Mouse (Mus musculus) olfactory bulb, adult 2 months (tissue): ENCODE data around the gene Mecom. TPM values are rescaled to one million over a fixed set of nuclear protein-coding genes. Genes with fewer than 3 reads are reported as not detected.

Source experiments
- H3K27ac ChIP-seq: fragments of 200-500 bp; 2 replicates; pipeline ENCODE4 v1.5.1; 2012; ENCODE audit warnings: low read depth, low read length; ENCODE audit not compliant: insufficient read depth
- H3K4me1 ChIP-seq: fragments of 200-500 bp; 2 replicates; pipeline ENCODE4 v1.6.1; 2012; ENCODE audit warnings: low read length; ENCODE audit not compliant: control insufficient read depth, insufficient read depth
- H3K4me3 ChIP-seq: fragments of 200-500 bp; 2 replicates; pipeline ENCODE4 v1.5.1; 2012; ENCODE audit warnings: mild to moderate bottlenecking, low read depth, low read length, moderate library complexity; ENCODE audit not compliant: insufficient read depth
- CTCF ChIP-seq: fragments of 200-500 bp; IDR thresholded peaks from 2 replicates; pipeline ENCODE4 v1.5.1; 2012; ENCODE audit warnings: low read depth, mild to moderate bottlenecking, low read length, moderate library complexity; ENCODE audit not compliant: insufficient read depth
- POLR2A ChIP-seq: fragments of 200-500 bp; IDR thresholded peaks from 2 replicates; pipeline ENCODE4 v1.6.1; 2012; ENCODE audit warnings: mild to moderate bottlenecking, low read depth, low read length, moderate library complexity; ENCODE audit not compliant: insufficient read depth
- WGBS: fragments of 180-500 bp; shearing (Covaris S2); methylation state at CpG from one replicate; pipeline ENCODE4 v1.1.7; 2018; 5-methylcytosine and 5-hydroxymethylcytosine counted together
- polyA plus RNA-seq: library from polyadenylated mRNA; stranded (reverse); fragments of >200 nt; gene quantifications from 2 replicates; pipeline ENCODE4 v1.2.4, GENCODE M21; 2012; ENCODE audit warnings: low replicate concordance; ENCODE audit not compliant: missing spikeins, insufficient read depth, insufficient read length

Mecom gene
- polyA plus RNA-seq, 1 experiment = not detected

GRCm38 (mm10) chr3:30198854-30199253 is 349.0 kb downstream of the Mecom start:
- Histone ChIP-seq H3K4me1 (no peaks in the 10 kb centered on the region), H3K27ac (no peak overlapping the region), H3K4me3 (no peak overlapping the region)
- TF ChIP-seq CTCF = no peak
- TF ChIP-seq POLR2A = no peak
- 92% methylated on average over 2 of the region's 2 CpGs for WGBS

- WGBS = 85% methylated on average over 5 of the region's 5 CpGs
- Histone ChIP-seq H3K4me3 (no peak overlapping the region), H3K27ac (no peak overlapping the region), H3K4me1 (no peaks in the 10 kb centered on the region)
- TF ChIP-seq CTCF (no peak), POLR2A (no peak)
Measured at GRCm38 (mm10) chr3:30198227-30198626, 349.6 kb downstream of the Mecom start.

GRCm38 (mm10) chr3:30195186-30195585 is 352.6 kb downstream of the Mecom start:
- TF ChIP-seq CTCF (no peak), POLR2A (no peak)
- no peak overlapping the region for H3K4me3 ChIP-seq
- no peak overlapping the region for H3K27ac ChIP-seq
- no peaks in the 10 kb centered on the region for H3K4me1 ChIP-seq
- WGBS = 95% methylated on average over 3 of the region's 3 CpGs

- 77% methylated on average over 12 of the region's 12 CpGs for WGBS
- no peak overlapping the region for H3K27ac ChIP-seq
Measured at GRCm38 (mm10) chr3:30192294-30193007, 355.4 kb downstream of the Mecom start.

GRCm38 (mm10) chr3:30189325-30189724 is 358.5 kb downstream of the Mecom start:
- no peak overlapping the region for H3K4me3 ChIP-seq
- H3K27ac ChIP-seq = no peak overlapping the region
- H3K4me1 ChIP-seq = no peaks in the 10 kb centered on the region
- TF ChIP-seq POLR2A (no peak), CTCF (no peak)
- 79% methylated on average over 2 of the region's 2 CpGs for WGBS

More at GRCm38 (mm10) chr3:30192294-30193007, 355.4 kb downstream of the Mecom start:
- no peak for TF ChIP-seq POLR2A
- TF ChIP-seq CTCF = no peak
- no peaks in the 10 kb centered on the region for H3K4me1 ChIP-seq
- no peak overlapping the region for H3K4me3 ChIP-seq

GRCm38 (mm10) chr3:30187812-30188469 is 359.9 kb downstream of the Mecom start:
- no peak overlapping the region for H3K27ac ChIP-seq
- TF ChIP-seq CTCF (no peak), POLR2A (no peak)
- no peaks in the 10 kb centered on the region for H3K4me1 ChIP-seq
- no peak overlapping the region for H3K4me3 ChIP-seq
- 43% methylated on average over 5 of the region's 5 CpGs for WGBS

- H3K4me1 ChIP-seq = no peaks in the 10 kb centered on the region
- H3K4me3 ChIP-seq = no peak overlapping the region
- no peak overlapping the region for H3K27ac ChIP-seq
- 93% methylated on average over 8 of the region's 8 CpGs for WGBS
- TF ChIP-seq CTCF (no peak), POLR2A (no peak)
Measured at GRCm38 (mm10) chr3:30181807-30182481, 365.9 kb downstream of the Mecom start.

GRCm38 (mm10) chr3:30176615-30177014 is 371.2 kb downstream of the Mecom start:
- WGBS = 95% methylated on average over 5 of the region's 5 CpGs
- Histone ChIP-seq H3K4me1 (no peaks in the 10 kb centered on the region), H3K4me3 (no peak overlapping the region), H3K27ac (no peak overlapping the region)
- no peak for TF ChIP-seq CTCF
- TF ChIP-seq POLR2A = no peak

- H3K4me3 ChIP-seq = no peak overlapping the region
- TF ChIP-seq POLR2A (no peak), CTCF (no peak)
- no peaks in the 10 kb centered on the region for H3K4me1 ChIP-seq
- WGBS = 84% methylated on average over 3 of the region's 3 CpGs
- no peak overlapping the region for H3K27ac ChIP-seq
Measured at GRCm38 (mm10) chr3:30173812-30174211, 374.0 kb downstream of the Mecom start.
